Mouse (Mus musculus): ENCODE measurements around the gene Mdm2. TPM values are rescaled to one million over a fixed set of nuclear protein-coding genes. Genes with fewer than 3 reads are reported as not detected.

Mdm2 gene
- polyA plus RNA-seq, 1 experiment from 2014 or later = 48.4 TPM

- DNase-seq (ENCODE audit: low spot score) (no peak), ATAC-seq (ENCODE audit: low FRiP score) (no peak)
- no peak overlapping the region for H3K9ac ChIP-seq
- no peaks in the 10 kb centered on the region for H3K27me3 ChIP-seq (ENCODE audit: control insufficient read depth, insufficient read depth, low read length)
- H3K9me3 ChIP-seq (ENCODE audit: control insufficient read depth, low read length) = no peaks in the 10 kb centered on the region
- no peak overlapping the region for H3K4me3 ChIP-seq (replicated peaks; ENCODE audit: low read length)
- WGBS = 85% methylated on average over 11 of the region's 11 CpGs
- H3K4me1 ChIP-seq (replicated peaks; ENCODE audit: control insufficient read depth, insufficient read depth, low read length) = no peaks in the 10 kb centered on the region
- H3K27ac ChIP-seq = no peak overlapping the region
- H3K4me2 ChIP-seq (replicated peaks) = no peak overlapping the region
- H3K36me3 ChIP-seq (replicated peaks; ENCODE audit: control insufficient read depth, insufficient read depth) = peaks cover 4% of the 10 kb centered on the region; the same call in 1 of the 2 replicates
Measured at GRCm38 (mm10) chr10:117729139-117729814, 18.7 kb upstream of the Mdm2 start.

GRCm38 (mm10) chr10:117728574-117728973, 18.0 kb upstream of the Mdm2 start:
- no peak overlapping the region for H3K9ac ChIP-seq
- no peaks in the 10 kb centered on the region for H3K4me1 ChIP-seq (replicated peaks; ENCODE audit: control insufficient read depth, insufficient read depth, low read length)
- H3K4me2 ChIP-seq (replicated peaks) = no peak overlapping the region
- no peaks in the 10 kb centered on the region for H3K27me3 ChIP-seq (ENCODE audit: control insufficient read depth, insufficient read depth, low read length)
- peaks cover 4% of the 10 kb centered on the region; the same call in 1 of the 2 replicates for H3K36me3 ChIP-seq (replicated peaks; ENCODE audit: control insufficient read depth, insufficient read depth)
- DNase-seq (ENCODE audit: low spot score) = no peak
- H3K4me3 ChIP-seq (replicated peaks; ENCODE audit: low read length) = no peak overlapping the region
- no peak overlapping the region for H3K27ac ChIP-seq
- no peaks in the 10 kb centered on the region for H3K9me3 ChIP-seq (ENCODE audit: control insufficient read depth, low read length)
- WGBS = 84% methylated on average over 5 of the region's 5 CpGs
- no peak for ATAC-seq (ENCODE audit: low FRiP score)

- Histone ChIP-seq H3K27me3 (ENCODE audit: control insufficient read depth, insufficient read depth, low read length) (no peaks in the 10 kb centered on the region), H3K4me1 (replicated peaks; ENCODE audit: control insufficient read depth, insufficient read depth, low read length) (no peaks in the 10 kb centered on the region), H3K4me2 (replicated peaks) (no peak overlapping the region), H3K36me3 (replicated peaks; ENCODE audit: control insufficient read depth, insufficient read depth) (0 out of 2 replicates have a peak, but pooled peaks cover 1% of the 10 kb centered on the region), H3K9ac (no peak overlapping the region), H3K9me3 (ENCODE audit: control insufficient read depth, low read length) (no peaks in the 10 kb centered on the region), H3K4me3 (replicated peaks; ENCODE audit: low read length) (no peak overlapping the region), H3K27ac (no peak overlapping the region)
- no peak for DNase-seq (ENCODE audit: low spot score)
- no peak for ATAC-seq (ENCODE audit: low FRiP score)
- WGBS = 84% methylated on average over 9 of the region's 9 CpGs
Measured at GRCm38 (mm10) chr10:117727518-117728110, 17.1 kb upstream of the Mdm2 start.

- ATAC-seq (ENCODE audit: low FRiP score) (no peak), DNase-seq (ENCODE audit: low spot score) (no peak)
- no peaks in the 10 kb centered on the region for H3K27me3 ChIP-seq (ENCODE audit: control insufficient read depth, insufficient read depth, low read length)
- no peak overlapping the region for H3K4me3 ChIP-seq (replicated peaks; ENCODE audit: low read length)
- H3K9ac ChIP-seq = no peak overlapping the region
- over 99% methylated on average over 4 of the region's 4 CpGs for WGBS
- H3K27ac ChIP-seq = no peak overlapping the region
- H3K9me3 ChIP-seq (ENCODE audit: control insufficient read depth, low read length) = no peaks in the 10 kb centered on the region
- no peaks in the 10 kb centered on the region for H3K4me1 ChIP-seq (replicated peaks; ENCODE audit: control insufficient read depth, insufficient read depth, low read length)
- H3K36me3 ChIP-seq (replicated peaks; ENCODE audit: control insufficient read depth, insufficient read depth) = no peaks in the 10 kb centered on the region
- no peak overlapping the region for H3K4me2 ChIP-seq (replicated peaks)
Measured at GRCm38 (mm10) chr10:117726888-117727385, 16.4 kb upstream of the Mdm2 start.

- 91% methylated on average over 4 of the region's 4 CpGs for WGBS
- no peak for DNase-seq (ENCODE audit: low spot score)
- no peak overlapping the region for H3K4me2 ChIP-seq (replicated peaks)
- H3K4me3 ChIP-seq (replicated peaks; ENCODE audit: low read length) = no peak overlapping the region
- H3K36me3 ChIP-seq (replicated peaks; ENCODE audit: control insufficient read depth, insufficient read depth) = no peaks in the 10 kb centered on the region
- H3K27ac ChIP-seq = no peak overlapping the region
- H3K9me3 ChIP-seq (ENCODE audit: control insufficient read depth, low read length) = no peaks in the 10 kb centered on the region
- ATAC-seq (ENCODE audit: low FRiP score) = no peak
- no peaks in the 10 kb centered on the region for H3K4me1 ChIP-seq (replicated peaks; ENCODE audit: control insufficient read depth, insufficient read depth, low read length)
- no peak overlapping the region for H3K9ac ChIP-seq
- H3K27me3 ChIP-seq (ENCODE audit: control insufficient read depth, insufficient read depth, low read length) = no peaks in the 10 kb centered on the region
Measured at GRCm38 (mm10) chr10:117726350-117726749, 15.8 kb upstream of the Mdm2 start.

- no peak overlapping the region for H3K27ac ChIP-seq
- H3K27me3 ChIP-seq (ENCODE audit: control insufficient read depth, insufficient read depth, low read length) = no peaks in the 10 kb centered on the region
- DNase-seq (ENCODE audit: low spot score) = no peak
- no peaks in the 10 kb centered on the region for H3K4me1 ChIP-seq (replicated peaks; ENCODE audit: control insufficient read depth, insufficient read depth, low read length)
- ATAC-seq (ENCODE audit: low FRiP score) = no peak
- H3K9me3 ChIP-seq (ENCODE audit: control insufficient read depth, low read length) = no peaks in the 10 kb centered on the region
- H3K4me2 ChIP-seq (replicated peaks) = no peak overlapping the region
- H3K36me3 ChIP-seq (replicated peaks; ENCODE audit: control insufficient read depth, insufficient read depth) = no peaks in the 10 kb centered on the region
- no peak overlapping the region for H3K9ac ChIP-seq
- 81% methylated on average over 7 of the region's 7 CpGs for WGBS
- no peak overlapping the region for H3K4me3 ChIP-seq (replicated peaks; ENCODE audit: low read length)
Measured at GRCm38 (mm10) chr10:117725671-117726070, 15.1 kb upstream of the Mdm2 start.

GRCm38 (mm10) chr10:117724804-117725361, 14.3 kb upstream of the Mdm2 start:
- Histone ChIP-seq H3K27me3 (ENCODE audit: control insufficient read depth, insufficient read depth, low read length) (no peaks in the 10 kb centered on the region), H3K4me3 (replicated peaks; ENCODE audit: low read length) (no peak overlapping the region), H3K9ac (no peak overlapping the region), H3K36me3 (replicated peaks; ENCODE audit: control insufficient read depth, insufficient read depth) (no peaks in the 10 kb centered on the region), H3K4me2 (replicated peaks) (no peak overlapping the region), H3K4me1 (replicated peaks; ENCODE audit: control insufficient read depth, insufficient read depth, low read length) (no peaks in the 10 kb centered on the region), H3K9me3 (ENCODE audit: control insufficient read depth, low read length) (no peaks in the 10 kb centered on the region), H3K27ac (no peak overlapping the region)
- 94% methylated on average over 3 of the region's 3 CpGs for WGBS
- DNase-seq (ENCODE audit: low spot score) (no peak), ATAC-seq (ENCODE audit: low FRiP score) (no peak)

- Histone ChIP-seq H3K27me3 (ENCODE audit: control insufficient read depth, insufficient read depth, low read length) (no peaks in the 10 kb centered on the region), H3K9me3 (ENCODE audit: control insufficient read depth, low read length) (no peaks in the 10 kb centered on the region), H3K4me2 (replicated peaks) (no peak overlapping the region), H3K9ac (no peak overlapping the region), H3K4me3 (replicated peaks; ENCODE audit: low read length) (no peak overlapping the region), H3K27ac (no peak overlapping the region), H3K36me3 (replicated peaks; ENCODE audit: control insufficient read depth, insufficient read depth) (no peaks in the 10 kb centered on the region), H3K4me1 (replicated peaks; ENCODE audit: control insufficient read depth, insufficient read depth, low read length) (no peaks in the 10 kb centered on the region)
- ATAC-seq (ENCODE audit: low FRiP score) = no peak
- no peak for DNase-seq (ENCODE audit: low spot score)
- WGBS = 85% methylated on average over 5 of the region's 5 CpGs
Measured at GRCm38 (mm10) chr10:117724136-117724718, 13.7 kb upstream of the Mdm2 start.

Measured in hindbrain, embryonic 14.5 days (tissue).